Mouse (Mus musculus): ENCODE data around the gene Anapc2. TPM values are rescaled to one million over a fixed set of nuclear protein-coding genes. Genes with fewer than 3 reads are reported as not detected.

Gene Anapc2
- polyA plus RNA-seq, 1 experiment from 2014 or later, result 111 TPM

GRCm38 (mm10) chr2:25298046-25298445 lies 25.8 kb downstream of the Anapc2 start:
- 79% methylated on average over 10 of the region's 10 CpGs for WGBS

GRCm38 (mm10) chr2:25303452-25303851 lies 31.2 kb downstream of the Anapc2 start:
- no peak overlapping the region for H3K9ac ChIP-seq (ENCODE audit: low read depth, low read length)
- 0 out of 2 replicates have a peak, but pooled peaks cover 6% of the 10 kb centered on the region for H3K4me1 ChIP-seq (ENCODE audit: control insufficient read depth, insufficient read depth, low read length)
- no peak overlapping the region for H3K4me2 ChIP-seq (replicated peaks; ENCODE audit: low read depth, low read length)
- peaks cover 25% of the 10 kb centered on the region for H3K27me3 ChIP-seq (ENCODE audit: control insufficient read depth, insufficient read depth, low read length)
- no peak overlapping the region for H3K4me3 ChIP-seq (ENCODE audit: low read length)
- 61% methylated on average over 3 of the region's 3 CpGs for WGBS
- no peaks in the 10 kb centered on the region for H3K36me3 ChIP-seq (ENCODE audit: control insufficient read depth, insufficient read depth, low read length)
- H3K9me3 ChIP-seq (ENCODE audit: control insufficient read depth, low read length), result no peaks in the 10 kb centered on the region
- H3K27ac ChIP-seq (ENCODE audit: low read depth, low read length), result no peak overlapping the region
- no peak for ATAC-seq (ENCODE audit: low FRiP score, low TSS enrichment)

More at GRCm38 (mm10) chr2:25298046-25298445, 25.8 kb downstream of the Anapc2 start:
- no peak for ATAC-seq (ENCODE audit: low FRiP score, low TSS enrichment)
- H3K4me2 ChIP-seq (replicated peaks; ENCODE audit: low read depth, low read length), result no peak overlapping the region
- H3K4me3 ChIP-seq (ENCODE audit: low read length), result no peak overlapping the region
- H3K27ac ChIP-seq (ENCODE audit: low read depth, low read length), result no peak overlapping the region
- H3K4me1 ChIP-seq (ENCODE audit: control insufficient read depth, insufficient read depth, low read length), result no peaks in the 10 kb centered on the region
- H3K27me3 ChIP-seq (ENCODE audit: control insufficient read depth, insufficient read depth, low read length), result peaks cover 12% of the 10 kb centered on the region
- no peaks in the 10 kb centered on the region for H3K9me3 ChIP-seq (ENCODE audit: control insufficient read depth, low read length)
- H3K36me3 ChIP-seq (ENCODE audit: control insufficient read depth, insufficient read depth, low read length), result no peaks in the 10 kb centered on the region
- H3K9ac ChIP-seq (ENCODE audit: low read depth, low read length), result no peak overlapping the region

GRCm38 (mm10) chr2:25303931-25304656 lies 31.8 kb downstream of the Anapc2 start:
- ATAC-seq (ENCODE audit: low FRiP score, low TSS enrichment), result no peak; the same call in 1 of the 2 replicates
- H3K4me3 ChIP-seq (ENCODE audit: low read length), result no peak overlapping the region
- 0 out of 2 replicates have a peak, but pooled peaks cover 6% of the 10 kb centered on the region for H3K4me1 ChIP-seq (ENCODE audit: control insufficient read depth, insufficient read depth, low read length)
- 71% methylated on average over 7 of the region's 7 CpGs for WGBS
- H3K27me3 ChIP-seq (ENCODE audit: control insufficient read depth, insufficient read depth, low read length), result peaks cover 32% of the 10 kb centered on the region
- no peak overlapping the region for H3K27ac ChIP-seq (ENCODE audit: low read depth, low read length)
- H3K4me2 ChIP-seq (replicated peaks; ENCODE audit: low read depth, low read length), result peak overlapping the region; percentile 75
- no peak overlapping the region for H3K9ac ChIP-seq (ENCODE audit: low read depth, low read length)
- no peaks in the 10 kb centered on the region for H3K36me3 ChIP-seq (ENCODE audit: control insufficient read depth, insufficient read depth, low read length)
- no peaks in the 10 kb centered on the region for H3K9me3 ChIP-seq (ENCODE audit: control insufficient read depth, low read length)

GRCm38 (mm10) chr2:25304657-25305541 lies 32.6 kb downstream of the Anapc2 start:
- 3% methylated on average over 45 of the region's 45 CpGs for WGBS
- 0 out of 2 replicates have a peak, but pooled peaks cover 6% of the 10 kb centered on the region for H3K4me1 ChIP-seq (ENCODE audit: control insufficient read depth, insufficient read depth, low read length)
- H3K36me3 ChIP-seq (ENCODE audit: control insufficient read depth, insufficient read depth, low read length), result no peaks in the 10 kb centered on the region
- peaks cover 36% of the 10 kb centered on the region for H3K27me3 ChIP-seq (ENCODE audit: control insufficient read depth, insufficient read depth, low read length)
- H3K4me3 ChIP-seq (ENCODE audit: low read length), result peak overlapping the region; percentile 41
- ATAC-seq (ENCODE audit: low FRiP score, low TSS enrichment), result peak; percentile 78
- H3K27ac ChIP-seq (ENCODE audit: low read depth, low read length), result no peak overlapping the region
- peak overlapping the region; percentile 42; the same call in 1 of the 2 replicates for H3K9ac ChIP-seq (ENCODE audit: low read depth, low read length)
- no peaks in the 10 kb centered on the region for H3K9me3 ChIP-seq (ENCODE audit: control insufficient read depth, low read length)
- H3K4me2 ChIP-seq (replicated peaks; ENCODE audit: low read depth, low read length), result peak overlapping the region; percentile 75

- Histone ChIP-seq H3K36me3 (ENCODE audit: control insufficient read depth, insufficient read depth, low read length) (no peaks in the 10 kb centered on the region), H3K4me1 (ENCODE audit: control insufficient read depth, insufficient read depth, low read length) (0 out of 2 replicates have a peak, but pooled peaks cover 6% of the 10 kb centered on the region), H3K9me3 (ENCODE audit: control insufficient read depth, low read length) (no peaks in the 10 kb centered on the region), H3K9ac (ENCODE audit: low read depth, low read length) (peak overlapping the region; percentile 42; the same call in 1 of the 2 replicates), H3K4me3 (ENCODE audit: low read length) (peak overlapping the region; percentile 41), H3K4me2 (replicated peaks; ENCODE audit: low read depth, low read length) (peak overlapping the region; percentile 75), H3K27me3 (ENCODE audit: control insufficient read depth, insufficient read depth, low read length) (peaks cover 42% of the 10 kb centered on the region), H3K27ac (ENCODE audit: low read depth, low read length) (no peak overlapping the region)
- WGBS, result 50% methylated on average over 14 of the region's 14 CpGs
- ATAC-seq (ENCODE audit: low FRiP score, low TSS enrichment), result 0 out of 2 replicates have a peak, but pooled peaks have one; percentile 54
Observed at GRCm38 (mm10) chr2:25305587-25306359, 33.5 kb downstream of the Anapc2 start.

GRCm38 (mm10) chr2:25310180-25310579 lies 37.9 kb downstream of the Anapc2 start:
- no peaks in the 10 kb centered on the region for H3K36me3 ChIP-seq (ENCODE audit: control insufficient read depth, insufficient read depth, low read length)
- no peak overlapping the region for H3K27ac ChIP-seq (ENCODE audit: low read depth, low read length)
- H3K9me3 ChIP-seq (ENCODE audit: control insufficient read depth, low read length), result no peaks in the 10 kb centered on the region
- H3K4me1 ChIP-seq (ENCODE audit: control insufficient read depth, insufficient read depth, low read length), result 0 out of 2 replicates have a peak, but pooled peaks cover 2% of the 10 kb centered on the region
- H3K9ac ChIP-seq (ENCODE audit: low read depth, low read length), result no peak overlapping the region
- no peak overlapping the region for H3K4me3 ChIP-seq (ENCODE audit: low read length)
- ATAC-seq (ENCODE audit: low FRiP score, low TSS enrichment), result no peak
- WGBS, result 57% methylated on average over 10 of the region's 10 CpGs
- peaks cover 73% of the 10 kb centered on the region for H3K27me3 ChIP-seq (ENCODE audit: control insufficient read depth, insufficient read depth, low read length)
- H3K4me2 ChIP-seq (replicated peaks; ENCODE audit: low read depth, low read length), result no peak overlapping the region

GRCm38 (mm10) chr2:25310969-25311368 lies 38.7 kb downstream of the Anapc2 start:
- H3K27ac ChIP-seq (ENCODE audit: low read depth, low read length), result no peak overlapping the region
- H3K4me2 ChIP-seq (replicated peaks; ENCODE audit: low read depth, low read length), result no peak overlapping the region
- no peak overlapping the region for H3K9ac ChIP-seq (ENCODE audit: low read depth, low read length)
- no peaks in the 10 kb centered on the region for H3K9me3 ChIP-seq (ENCODE audit: control insufficient read depth, low read length)
- no peak for ATAC-seq (ENCODE audit: low FRiP score, low TSS enrichment)
- no peaks in the 10 kb centered on the region for H3K4me1 ChIP-seq (ENCODE audit: control insufficient read depth, insufficient read depth, low read length)
- peaks cover 65% of the 10 kb centered on the region for H3K27me3 ChIP-seq (ENCODE audit: control insufficient read depth, insufficient read depth, low read length)
- WGBS, result 2% methylated on average over 22 of the region's 22 CpGs
- H3K36me3 ChIP-seq (ENCODE audit: control insufficient read depth, insufficient read depth, low read length), result no peaks in the 10 kb centered on the region
- H3K4me3 ChIP-seq (ENCODE audit: low read length), result no peak overlapping the region

- Histone ChIP-seq H3K4me3 (ENCODE audit: low read length) (no peak overlapping the region), H3K9me3 (ENCODE audit: control insufficient read depth, low read length) (no peaks in the 10 kb centered on the region), H3K36me3 (ENCODE audit: control insufficient read depth, insufficient read depth, low read length) (no peaks in the 10 kb centered on the region), H3K27me3 (ENCODE audit: control insufficient read depth, insufficient read depth, low read length) (peaks cover 63% of the 10 kb centered on the region), H3K9ac (ENCODE audit: low read depth, low read length) (no peak overlapping the region), H3K4me1 (ENCODE audit: control insufficient read depth, insufficient read depth, low read length) (no peaks in the 10 kb centered on the region), H3K27ac (ENCODE audit: low read depth, low read length) (no peak overlapping the region), H3K4me2 (replicated peaks; ENCODE audit: low read depth, low read length) (no peak overlapping the region)
- no peak for ATAC-seq (ENCODE audit: low FRiP score, low TSS enrichment)
- WGBS, result 3% methylated on average over 11 of the region's 11 CpGs
Observed at GRCm38 (mm10) chr2:25311491-25311891, 39.2 kb downstream of the Anapc2 start.
